Mouse (Mus musculus) CH12F3 (cell line): ENCODE results near the gene Sel1l3.

ENCODE experiments used
- in situ Hi-C: fragments of 300-500 bp; cut with MboI; formaldehyde crosslinking; loops from 2 replicates; pipeline ENCODE4 v1.14.3; 2020; ENCODE audit warnings: low sequenced_read_pairs

Sel1l3 gene

DNA sequence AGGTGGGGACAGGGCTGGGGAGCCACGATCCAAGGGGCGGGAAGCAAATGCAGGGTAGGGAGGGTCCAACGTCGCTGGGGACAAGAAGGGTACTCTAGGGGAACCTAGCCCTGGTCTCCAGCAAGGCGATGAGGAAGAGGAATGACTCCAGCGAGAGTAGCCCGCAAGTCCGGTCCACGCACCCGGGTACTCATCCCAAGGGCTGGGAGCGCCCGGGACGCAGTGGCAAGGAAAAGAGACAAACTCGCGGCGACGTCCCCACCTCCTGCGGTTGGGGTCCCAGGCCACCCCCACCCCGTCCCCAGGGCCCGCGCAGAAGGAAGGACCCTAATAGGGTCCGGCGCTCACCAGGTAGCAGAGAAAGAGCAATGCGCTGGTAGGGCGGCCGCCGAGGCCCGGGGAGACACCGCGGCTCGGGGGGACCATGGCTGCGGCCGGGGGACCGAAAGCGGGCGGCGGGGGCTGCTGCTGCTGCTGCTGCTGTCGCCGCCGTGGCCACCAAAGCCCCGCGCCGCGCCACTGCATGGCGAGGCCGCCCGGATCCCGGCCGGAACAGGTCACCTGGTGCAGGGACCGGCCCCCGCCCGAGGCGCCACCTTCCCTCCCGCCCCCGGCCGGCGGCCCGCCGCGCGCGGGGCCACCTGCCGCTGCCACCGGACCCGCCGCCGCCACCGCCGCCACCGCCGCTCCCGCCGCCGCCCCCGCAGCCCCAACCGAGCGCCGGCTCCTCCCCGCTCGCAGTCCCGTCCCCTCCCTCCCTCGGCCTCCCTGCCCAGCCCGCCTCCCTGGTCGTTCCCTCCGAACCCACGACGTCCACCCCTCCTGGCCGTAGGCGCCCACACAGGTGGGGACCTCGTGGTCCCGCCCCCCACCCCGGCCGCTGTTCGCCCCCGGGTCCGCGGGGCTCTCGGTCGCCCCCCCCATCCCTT, 681 bp downstream of the Sel1l3 start:
- in situ Hi-C loops, result no loop called here

DNA sequence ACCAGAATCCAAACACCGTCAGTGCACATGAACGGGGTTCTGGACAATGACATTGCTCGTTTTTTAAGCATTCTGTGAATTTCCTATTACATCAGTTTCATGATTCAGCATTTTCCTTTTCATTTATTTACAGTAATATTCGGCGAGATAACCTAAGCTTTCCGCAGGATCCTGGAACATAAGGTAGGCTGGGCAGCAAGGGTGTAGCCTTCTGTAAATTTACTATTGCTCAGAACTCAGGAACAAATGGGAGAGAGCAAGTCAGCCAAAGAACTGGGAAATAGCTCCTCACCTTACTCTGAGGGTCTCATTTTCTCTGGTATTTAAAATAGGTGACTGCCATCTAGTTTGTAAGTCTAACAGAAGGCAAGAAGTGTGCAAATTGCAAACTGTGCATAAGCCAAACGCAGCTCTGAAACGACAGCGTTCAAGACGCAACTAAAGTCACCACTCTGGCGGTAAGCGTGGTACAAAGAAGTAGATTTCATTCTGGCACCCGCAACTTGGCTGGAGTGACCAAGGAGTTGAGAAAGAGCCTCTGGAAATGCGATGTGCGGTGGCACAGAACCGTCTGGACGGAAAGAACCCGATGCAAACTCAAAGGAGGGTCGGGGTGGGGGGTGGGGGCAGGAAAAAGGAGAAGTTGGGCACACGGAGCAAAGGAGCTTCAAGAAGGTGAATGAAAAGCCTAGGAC, 1.5 kb downstream of the Sel1l3 start:
- in situ Hi-C loops, result no loop called here

DNA sequence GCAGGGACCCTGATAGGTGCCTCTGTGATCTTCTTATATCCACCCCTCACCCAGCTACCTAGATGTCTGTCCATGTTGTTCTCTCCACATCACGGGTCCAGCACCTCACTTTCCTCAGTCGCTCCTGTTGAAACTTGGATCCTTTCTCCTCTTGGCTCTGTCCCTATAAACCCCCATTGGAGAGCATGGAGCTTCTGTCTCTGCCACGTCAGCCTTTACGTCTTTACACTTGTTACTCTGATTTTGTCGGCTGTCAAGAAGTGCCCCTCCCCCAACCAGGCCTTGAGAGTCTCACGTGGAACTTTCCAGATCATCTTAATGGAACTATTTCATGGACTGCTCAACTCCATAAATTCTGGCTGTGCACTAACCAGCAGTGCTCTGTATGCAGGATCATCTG, 2.5 kb downstream of the Sel1l3 start:
- in situ Hi-C loops, result no loop called here

DNA sequence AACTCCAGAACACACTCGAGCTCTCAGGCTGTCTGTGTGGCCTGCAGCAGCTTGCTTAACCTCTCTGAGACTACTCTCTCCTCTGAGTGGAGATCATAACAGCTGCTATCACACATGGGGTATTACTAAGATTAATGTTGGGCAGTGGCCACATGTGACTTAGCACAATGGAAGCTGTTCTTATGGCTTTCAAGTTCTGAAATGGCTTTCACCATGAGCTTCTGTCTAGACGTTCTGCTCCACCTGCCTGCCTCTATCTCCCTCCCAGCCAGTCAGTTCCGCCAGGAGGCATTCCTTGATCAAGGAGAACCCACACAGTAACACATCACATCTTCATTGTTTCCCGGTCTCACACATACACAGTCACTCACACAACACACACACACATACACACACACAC, 3.2 kb downstream of the Sel1l3 start:
- in situ Hi-C loops, result no loop called here

DNA sequence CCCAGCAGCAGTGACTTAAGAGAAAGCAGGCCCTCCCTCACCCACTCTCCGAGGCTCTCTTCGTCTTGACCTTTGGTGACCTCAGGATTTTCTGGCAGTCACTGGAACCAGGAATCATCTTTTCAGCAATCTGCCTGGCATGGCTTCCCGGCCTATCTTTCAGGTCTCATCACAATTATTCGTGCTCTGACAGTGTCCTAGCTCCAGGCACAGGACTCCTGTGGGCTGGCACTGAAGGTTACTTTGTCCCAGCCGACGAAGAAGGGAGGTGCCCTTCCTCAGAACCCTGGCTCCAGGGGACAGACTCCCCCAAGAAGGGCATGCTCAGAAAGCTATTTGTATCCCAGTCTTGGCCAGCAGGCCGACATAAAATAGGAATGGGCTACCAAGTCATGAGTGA, 4.0 kb downstream of the Sel1l3 start:
- in situ Hi-C loops, result no loop called here

DNA sequence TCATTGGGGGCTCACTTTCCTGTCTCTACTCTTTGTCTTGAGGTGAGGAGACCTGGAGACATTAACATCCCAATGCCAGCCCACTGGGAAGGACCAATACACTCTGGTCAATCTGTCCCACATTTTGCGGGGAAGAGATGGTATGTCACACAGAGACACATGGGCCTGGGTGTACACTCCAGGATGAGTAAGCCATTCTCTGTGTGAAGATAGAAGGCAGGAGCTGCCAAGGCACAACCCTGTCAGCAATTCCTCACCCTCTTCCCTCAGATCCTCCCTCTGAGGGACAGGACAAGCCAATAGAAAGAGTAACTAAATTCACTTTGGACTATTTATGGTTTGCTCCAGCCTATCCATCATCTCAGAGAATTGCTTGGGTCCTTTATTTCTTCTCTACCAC, 5.0 kb downstream of the Sel1l3 start:
- in situ Hi-C loops, result no loop called here

DNA sequence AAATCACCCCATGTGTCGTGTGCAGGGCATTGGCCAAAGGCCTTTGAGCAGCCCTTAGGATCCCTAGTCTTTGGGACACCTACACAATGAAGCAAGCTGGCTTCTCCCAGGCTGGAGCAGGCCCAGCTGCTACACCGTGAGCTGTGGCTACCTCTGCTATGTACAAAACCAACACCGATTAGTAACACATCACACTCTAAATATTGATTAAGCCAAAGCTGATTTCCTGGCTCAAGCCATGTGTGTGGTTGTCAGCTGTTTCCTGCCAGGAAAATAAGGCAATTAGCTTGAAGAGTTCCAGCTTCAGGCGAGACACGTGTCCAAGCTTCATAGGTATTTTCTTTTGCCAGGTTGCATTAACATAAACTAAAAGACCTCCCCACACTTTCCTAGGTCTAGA, 7.2 kb downstream of the Sel1l3 start:
- in situ Hi-C loops, result no loop called here

DNA sequence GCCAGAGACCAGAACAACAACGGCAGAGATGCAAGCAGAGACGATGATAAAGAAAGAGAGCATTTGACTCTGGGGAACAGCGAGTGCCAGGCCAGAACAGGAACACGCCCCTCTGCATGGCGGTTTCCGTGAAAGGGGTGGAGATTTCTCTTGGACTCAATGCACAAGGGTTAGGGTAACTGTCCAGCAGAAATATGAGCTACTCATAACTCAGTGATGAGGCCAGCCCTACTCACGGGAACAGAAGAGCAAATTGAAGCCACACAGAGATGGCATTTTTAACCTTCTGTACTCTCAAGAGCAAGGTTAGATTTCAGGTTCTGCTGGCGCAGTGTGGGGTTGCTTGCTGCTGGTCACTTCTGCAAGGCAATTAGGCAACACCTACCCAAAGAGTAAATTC, 11.0 kb downstream of the Sel1l3 start:
- in situ Hi-C loops, result no loop called here

DNA sequence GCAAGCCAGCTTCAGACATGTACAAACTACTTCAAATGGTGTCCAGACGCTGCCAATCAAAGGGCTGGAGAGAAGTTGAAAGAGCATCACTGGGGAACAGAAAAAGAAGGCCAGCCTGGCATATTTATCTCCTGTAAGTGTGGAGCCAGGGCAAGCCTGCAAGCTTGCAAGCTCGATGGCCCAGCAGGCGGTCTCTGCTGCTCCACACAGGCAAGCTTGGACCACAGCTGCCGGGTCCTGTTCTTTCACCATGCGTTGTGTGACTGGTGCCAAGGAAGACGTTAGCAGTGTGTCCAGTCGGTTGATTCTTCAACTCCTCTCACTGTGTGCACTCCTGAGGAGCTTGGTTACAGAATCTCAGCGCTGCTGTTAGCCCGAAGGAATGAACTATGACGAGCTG, 12.9 kb downstream of the Sel1l3 start:
- in situ Hi-C loops, result no loop called here

DNA sequence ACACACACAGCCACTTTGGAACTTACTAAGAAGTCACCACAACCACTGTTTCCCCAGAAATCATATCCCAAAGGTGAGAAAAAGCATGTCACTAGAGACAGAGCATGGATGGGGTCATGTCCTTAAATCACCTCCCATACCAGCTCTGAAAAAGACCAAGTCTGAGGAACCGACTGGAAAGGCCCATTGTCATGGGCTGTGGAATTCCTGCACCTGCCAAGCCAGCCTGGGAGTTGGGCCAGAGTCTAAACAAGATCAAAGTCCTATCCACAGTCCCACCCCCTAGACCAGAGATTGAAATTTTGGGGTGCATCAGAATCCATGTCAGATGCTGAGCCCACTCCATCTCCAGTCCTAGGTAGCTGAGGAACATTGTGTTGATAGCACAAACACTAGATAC, 15.3 kb downstream of the Sel1l3 start:
- in situ Hi-C loops, result no loop called here

DNA sequence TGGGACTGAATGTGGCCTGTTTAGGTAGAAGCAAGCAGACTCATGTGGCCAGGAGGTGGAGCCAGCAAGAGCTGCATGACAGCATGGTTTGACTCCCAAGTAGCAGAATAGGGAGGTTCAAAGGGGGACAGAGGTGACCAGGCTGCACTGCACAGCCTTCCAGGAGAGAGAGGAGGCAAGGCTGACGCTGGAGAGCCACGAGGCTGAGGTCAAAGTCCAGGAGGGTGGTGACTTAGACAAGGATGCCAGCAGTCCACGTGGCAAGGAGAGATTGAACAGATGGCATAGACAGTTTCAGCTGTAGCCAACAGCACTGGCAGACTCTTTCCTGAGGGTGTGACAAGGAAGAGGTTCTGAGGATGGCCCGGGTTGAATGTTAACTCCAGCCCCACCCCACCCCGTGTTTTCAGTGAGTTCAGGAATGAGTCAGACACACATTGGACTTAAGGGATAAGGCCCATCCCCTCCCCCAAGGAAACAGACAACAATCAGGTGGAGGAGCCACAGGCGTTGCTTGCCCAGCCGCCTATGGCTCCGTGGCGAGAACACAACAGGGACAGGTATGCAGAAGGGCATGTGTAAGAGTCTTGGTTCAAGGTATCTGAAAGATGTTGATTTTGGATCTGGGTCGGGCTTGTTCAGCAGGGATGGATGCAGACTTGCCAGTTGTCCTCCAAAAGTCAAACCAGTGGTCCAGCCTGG, 17.2 kb downstream of the Sel1l3 start:
- in situ Hi-C loops, result no loop called here

DNA sequence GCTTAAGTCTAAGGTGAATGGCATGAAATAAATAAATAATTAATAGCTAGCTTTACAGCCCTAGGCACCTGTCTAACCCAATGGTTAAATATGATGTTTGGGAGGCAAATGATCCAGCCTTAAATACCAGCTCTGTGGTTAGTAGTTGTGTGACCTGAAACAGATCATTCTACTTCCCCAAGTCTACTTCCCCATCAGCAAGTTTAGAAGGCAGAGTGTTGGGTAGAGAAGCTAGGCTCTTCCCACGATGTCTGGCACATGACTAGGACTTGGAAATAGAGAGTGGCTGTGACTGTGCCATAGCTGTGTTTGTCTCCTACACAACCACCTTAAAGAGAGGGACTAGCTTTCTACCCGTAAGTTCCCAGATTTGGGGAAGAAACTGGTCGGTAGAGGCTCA, 18.9 kb downstream of the Sel1l3 start:
- in situ Hi-C loops, result no loop called here

DNA sequence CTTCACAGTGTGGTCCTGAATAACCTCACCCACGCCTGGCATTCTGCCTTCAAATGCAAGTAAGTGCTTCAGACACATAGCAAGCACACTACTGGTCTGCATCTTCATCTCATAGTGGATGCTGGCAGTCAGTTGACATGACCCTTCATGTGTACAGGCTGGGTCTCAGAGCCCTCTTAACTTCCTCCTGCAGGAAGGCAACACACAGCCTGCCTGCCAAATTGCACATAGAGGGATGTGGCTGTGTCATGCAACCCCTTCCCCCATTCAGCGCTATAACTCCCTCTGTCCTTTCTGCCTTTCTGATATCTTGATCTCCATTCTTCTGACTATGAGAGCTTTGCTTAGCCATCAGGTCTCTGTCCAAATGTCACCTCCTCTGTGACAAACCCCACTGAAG, 19.3 kb downstream of the Sel1l3 start:
- in situ Hi-C loops, result no loop called here

DNA sequence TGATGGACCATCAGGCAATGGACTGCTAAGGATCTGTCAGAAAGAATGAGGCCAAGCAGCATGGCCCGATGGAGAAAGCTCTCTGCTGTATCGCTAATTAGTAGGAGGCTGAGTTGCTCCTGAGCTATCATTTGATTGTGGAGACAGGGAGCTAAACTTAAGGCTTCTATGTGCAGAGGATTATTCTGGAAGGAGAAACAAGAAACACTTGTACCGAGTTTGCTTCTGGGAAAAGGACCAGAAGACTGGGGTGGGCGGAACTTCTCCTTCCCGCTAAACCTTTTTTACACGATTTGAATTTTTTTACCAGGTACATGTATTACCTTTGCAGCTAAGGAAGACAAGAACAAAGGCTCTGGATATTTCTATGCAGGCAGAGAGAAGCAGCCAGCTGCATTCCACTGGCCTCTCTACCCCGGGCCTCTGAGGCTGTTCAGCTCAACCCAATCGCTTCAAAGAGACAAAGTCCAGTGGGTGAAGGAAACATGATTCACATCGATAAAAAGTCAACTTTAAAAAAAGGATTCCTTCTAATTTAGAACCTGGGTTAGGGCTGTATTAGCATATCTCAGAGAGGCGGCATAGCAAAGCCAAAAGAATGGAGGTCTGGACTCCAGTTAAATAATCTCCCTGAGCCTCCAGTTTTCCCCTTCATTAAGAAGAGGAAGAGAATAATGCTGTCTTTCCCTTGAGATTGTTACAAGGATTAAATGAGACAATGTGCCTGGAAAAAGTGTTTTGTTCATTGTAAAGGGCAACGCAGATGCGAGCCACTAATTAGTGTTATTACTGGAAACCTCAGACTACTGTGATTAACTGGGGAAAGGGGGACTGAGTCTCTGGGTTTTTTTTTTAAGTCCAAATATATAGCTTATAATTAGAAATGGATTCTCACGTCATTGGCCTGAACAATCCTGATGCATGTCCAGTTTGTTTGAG, 20.4 kb downstream of the Sel1l3 start:
- in situ Hi-C loops, result no loop called here

DNA sequence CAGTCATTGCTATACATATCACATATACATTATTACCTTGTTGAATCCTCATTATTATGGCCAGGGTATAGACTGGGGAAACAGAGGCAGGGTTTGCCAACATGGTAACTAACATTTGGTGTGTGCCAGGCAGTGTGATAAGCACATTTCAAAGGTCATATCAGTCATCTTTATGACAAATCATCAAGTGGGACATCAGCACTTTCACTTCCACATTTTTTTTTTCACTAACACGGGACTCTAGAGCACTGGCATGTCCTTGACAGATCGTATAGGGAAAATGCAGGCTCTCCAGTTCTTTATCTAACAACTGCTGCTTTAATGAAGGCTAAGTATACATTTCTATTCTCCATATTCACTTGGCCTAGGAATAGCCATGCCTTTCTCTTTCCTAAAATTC, 25.1 kb downstream of the Sel1l3 start:
- in situ Hi-C loops, result no loop called here

DNA sequence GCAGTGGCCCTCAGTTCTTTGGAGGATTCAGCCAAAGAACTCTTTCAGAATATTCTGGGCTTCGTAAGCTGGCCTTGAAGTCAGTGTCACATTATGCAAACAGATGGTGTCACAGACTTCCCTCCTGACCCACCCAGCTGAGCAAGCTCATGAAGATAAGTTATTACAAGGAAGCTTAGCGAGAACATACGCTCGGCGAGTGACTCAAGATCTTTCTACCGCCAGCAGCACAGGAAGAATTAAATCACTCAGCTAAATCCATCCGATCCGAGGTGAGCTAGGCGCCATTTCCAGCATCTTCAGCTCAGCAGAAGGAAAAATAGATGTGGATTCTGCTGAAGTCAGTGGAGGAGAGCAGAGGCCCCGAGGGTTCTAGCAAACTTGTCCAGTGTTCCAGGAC, 26.5 kb downstream of the Sel1l3 start:
- in situ Hi-C loops, result no loop called here

DNA sequence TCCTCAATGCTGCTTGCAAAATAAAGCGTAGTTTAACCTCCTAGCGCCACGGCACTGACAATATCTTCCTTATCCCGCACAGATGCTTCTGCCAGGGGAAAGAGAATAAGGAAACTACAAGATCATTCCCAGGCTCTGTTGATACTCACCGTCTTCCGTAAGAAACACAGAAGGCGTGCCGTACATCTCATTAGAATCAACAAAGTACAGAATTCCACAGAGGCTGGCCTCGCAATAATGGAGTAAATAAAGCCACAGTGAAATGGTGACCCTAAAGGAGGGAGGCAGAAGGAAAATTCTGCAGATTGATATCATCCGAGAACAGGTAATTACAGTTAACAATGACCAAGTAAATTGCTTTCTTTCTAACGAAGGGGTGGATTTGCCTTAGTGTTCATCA, 27.9 kb downstream of the Sel1l3 start:
- in situ Hi-C loops, result no loop called here

DNA sequence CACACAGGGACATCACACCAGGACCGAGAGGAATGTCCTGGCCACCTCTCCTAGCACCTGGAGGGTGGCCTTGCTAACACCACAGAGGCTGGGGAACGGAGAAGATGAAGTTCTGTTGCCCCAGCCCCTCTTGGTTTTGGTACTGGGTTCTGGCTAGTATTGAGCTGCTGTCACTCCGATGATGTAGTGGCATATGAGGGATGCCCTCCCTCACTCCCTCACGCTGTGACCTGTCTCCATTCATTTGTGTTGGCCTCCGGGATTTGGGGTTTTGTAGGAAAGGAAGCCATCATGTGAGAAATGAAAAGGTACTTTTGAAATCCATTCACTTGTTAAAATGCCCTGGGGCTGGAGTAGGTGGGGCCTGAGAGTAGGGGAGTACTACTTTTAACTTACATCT, 33.8 kb downstream of the Sel1l3 start:
- in situ Hi-C loops, result no loop called here

DNA sequence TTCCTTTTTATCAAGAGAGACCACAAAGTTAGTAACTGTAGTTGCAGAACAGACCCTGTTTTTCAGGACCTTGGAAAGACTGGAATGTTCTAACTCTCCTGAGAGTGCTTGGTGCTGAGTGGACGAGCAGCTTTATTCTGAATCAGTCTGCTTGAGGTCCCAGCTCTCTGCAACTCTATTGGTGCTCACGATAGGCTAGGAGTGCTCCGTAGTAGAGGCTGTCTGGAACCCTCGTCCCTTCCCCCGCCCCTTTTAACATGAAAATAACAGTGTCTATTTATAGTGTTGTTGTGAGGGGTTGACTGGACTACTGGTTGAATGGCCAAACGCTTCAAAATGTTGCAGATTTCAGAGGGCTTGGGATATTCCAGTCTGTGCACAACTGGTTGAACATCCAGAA, 37.0 kb downstream of the Sel1l3 start:
- in situ Hi-C loops, result no loop called here

DNA sequence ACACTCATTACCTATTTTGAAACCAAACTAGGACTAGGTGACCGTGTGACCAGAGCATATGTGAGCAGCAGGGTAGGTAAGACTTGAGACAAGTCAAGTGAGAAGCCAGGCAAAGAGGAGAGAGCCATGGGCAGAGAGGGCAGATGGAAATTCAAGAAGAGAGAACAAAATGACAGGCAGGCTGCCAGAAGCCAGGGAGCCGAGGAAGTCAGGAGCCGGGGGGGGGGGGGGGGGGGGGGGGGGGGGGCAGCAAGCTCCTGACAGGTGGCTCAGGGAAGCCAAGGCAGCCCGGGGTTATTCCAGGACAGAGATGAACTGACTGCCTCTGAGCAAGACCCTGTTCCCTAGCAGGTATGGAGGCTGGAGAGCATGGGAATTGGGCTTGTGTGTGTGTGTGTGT, 37.7 kb downstream of the Sel1l3 start:
- in situ Hi-C loops, result no loop called here

DNA sequence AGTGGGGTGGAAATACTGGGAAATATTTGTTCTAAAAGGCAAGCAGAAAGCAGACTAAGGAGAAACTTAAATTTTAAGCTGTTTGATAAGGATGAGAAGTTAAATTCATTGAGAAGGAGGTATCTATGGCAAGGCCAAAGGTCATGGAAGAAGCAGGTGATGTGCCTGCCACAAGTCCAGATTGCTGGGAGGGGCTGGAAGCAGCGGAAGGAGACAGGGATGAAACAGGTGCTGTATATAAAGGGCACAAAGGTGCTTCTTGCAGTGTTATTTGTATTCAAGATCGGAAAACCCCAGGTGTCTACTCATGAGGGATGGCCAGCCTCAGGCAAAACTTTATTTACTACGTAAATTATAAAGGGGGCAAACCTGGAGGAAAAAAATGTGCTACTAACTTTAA, 38.5 kb downstream of the Sel1l3 start:
- in situ Hi-C loops, result no loop called here
